Mouse (Mus musculus) cerebellum, adult 2 months (tissue): Measurements from ENCODE around the gene Olfr24.

Experiments used
- CTCF ChIP-seq: fragments of 200-500 bp; IDR thresholded peaks from 2 replicates; pipeline ENCODE4 v1.5.1; 2011; ENCODE audit warnings: low read depth, mild to moderate bottlenecking, control low read depth, low read length, moderate library complexity, borderline replicate concordance; ENCODE audit not compliant: insufficient read depth
- POLR2A ChIP-seq: fragments of 200-500 bp; IDR thresholded peaks from 2 replicates; pipeline ENCODE4 v1.6.1; 2011; ENCODE audit warnings: low read length, control low read depth, borderline replicate concordance; ENCODE audit not compliant: insufficient read depth

DNA sequence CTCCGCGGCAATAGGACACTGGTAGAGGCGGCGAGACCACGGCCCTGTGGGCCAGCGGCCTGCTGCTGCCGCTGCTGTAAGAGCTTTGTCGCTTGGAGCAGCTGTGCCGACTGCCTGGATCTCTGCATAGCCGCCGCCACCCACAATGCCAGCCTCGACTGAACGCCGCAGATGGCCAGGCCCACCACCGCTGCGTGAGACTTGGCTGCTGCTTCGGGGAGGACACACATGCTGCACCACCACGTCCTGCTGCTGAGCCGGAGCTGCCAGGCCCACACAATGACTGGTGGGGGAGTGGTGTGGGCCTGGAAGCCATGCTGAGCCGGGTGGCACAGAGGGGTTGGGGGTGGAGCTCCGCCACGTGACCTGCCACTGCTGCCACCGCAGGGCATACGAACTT is 15.7 kb upstream of the Olfr24 start:
- TF ChIP-seq CTCF, result no peak
- no peak for TF ChIP-seq POLR2A
